Mouse (Mus musculus): ENCODE results near the gene Olfr878. TPM values are rescaled to one million over a fixed set of nuclear protein-coding genes. Genes with fewer than 3 reads are reported as not detected.
A peak's percentile ranks its signal among the peaks of the same experiment; 100 is the strongest.

The Olfr878 gene
- not detected in 2 replicates for polyA plus RNA-seq (2015; fragmentation: Nextera tagmentation; extraction: Ambion mirVana)

GRCm38 (mm10) chr9:37917540-37917939 is at the start of gene Olfr878:
Gene Olfr878, plus strand, starts transcription at chr9:37917840.
- 77% methylated on average over 2 of the region's 2 CpGs for WGBS
- H3K27me3 ChIP-seq = no peaks in the 10 kb centered on the region
- H3K9ac ChIP-seq = no peak within 1 kb of the TSS
- H3K9me3 ChIP-seq = no peaks in the 10 kb centered on the region
- no peak within 1 kb of the TSS for H3K4me2 ChIP-seq
- ATAC-seq (ENCODE audit: low FRiP score, low read depth) = no peak
- no peak within 1 kb of the TSS for H3K4me3 ChIP-seq
- H3K27ac ChIP-seq (replicated peaks) = no peak within 1 kb of the TSS
- no peaks in the 10 kb centered on the region for H3K4me1 ChIP-seq (replicated peaks)
- H3K36me3 ChIP-seq = no peaks in the 10 kb centered on the region

- no peak overlapping the region for H3K27ac ChIP-seq (replicated peaks)
- WGBS = 67% methylated on average over 1 of the region's 1 CpGs
- no peak for ATAC-seq (ENCODE audit: low FRiP score, low read depth)
- no peak overlapping the region for H3K4me2 ChIP-seq
- no peak overlapping the region for H3K9ac ChIP-seq
- H3K4me1 ChIP-seq (replicated peaks) = no peaks in the 10 kb centered on the region
- H3K9me3 ChIP-seq = no peaks in the 10 kb centered on the region
- no peak overlapping the region for H3K4me3 ChIP-seq
- H3K36me3 ChIP-seq = no peaks in the 10 kb centered on the region
- H3K27me3 ChIP-seq = no peaks in the 10 kb centered on the region
These were observed 47.4 kb upstream of the Olfr878 start for GRCm38 (mm10) chr9:37870246-37870645.

- H3K4me1 ChIP-seq (replicated peaks) = no peaks in the 10 kb centered on the region
- no peak overlapping the region for H3K4me2 ChIP-seq
- no peak overlapping the region for H3K9ac ChIP-seq
- H3K4me3 ChIP-seq = no peak overlapping the region
- WGBS = 79% methylated on average over 1 of the region's 1 CpGs
- no peaks in the 10 kb centered on the region for H3K36me3 ChIP-seq
- ATAC-seq (ENCODE audit: low FRiP score, low read depth) = no peak
- no peak overlapping the region for H3K27ac ChIP-seq (replicated peaks)
- no peaks in the 10 kb centered on the region for H3K9me3 ChIP-seq
- no peaks in the 10 kb centered on the region for H3K27me3 ChIP-seq
These were observed 46.5 kb upstream of the Olfr878 start for GRCm38 (mm10) chr9:37871097-37871496.

- H3K27me3 ChIP-seq = no peaks in the 10 kb centered on the region
- 63% methylated on average over 1 of the region's 1 CpGs for WGBS
- no peak for ATAC-seq (ENCODE audit: low FRiP score, low read depth)
These were observed 46.1 kb upstream of the Olfr878 start for GRCm38 (mm10) chr9:37871536-37871935.

GRCm38 (mm10) chr9:37890960-37891359 is 26.7 kb upstream of the Olfr878 start:
- 32% methylated on average over 2 of the region's 2 CpGs for WGBS
- no peak overlapping the region for H3K9ac ChIP-seq
- H3K27me3 ChIP-seq = no peaks in the 10 kb centered on the region
- H3K4me2 ChIP-seq = no peak overlapping the region
- H3K4me3 ChIP-seq = no peak overlapping the region
- no peaks in the 10 kb centered on the region for H3K36me3 ChIP-seq
- no peaks in the 10 kb centered on the region for H3K9me3 ChIP-seq
- no peak overlapping the region for H3K27ac ChIP-seq (replicated peaks)
- ATAC-seq (ENCODE audit: low FRiP score, low read depth) = no peak
- no peaks in the 10 kb centered on the region for H3K4me1 ChIP-seq (replicated peaks)

More at GRCm38 (mm10) chr9:37871536-37871935, 46.1 kb upstream of the Olfr878 start:
- Histone ChIP-seq H3K4me1 (replicated peaks) (no peaks in the 10 kb centered on the region), H3K36me3 (no peaks in the 10 kb centered on the region), H3K27ac (replicated peaks) (no peak overlapping the region), H3K9ac (no peak overlapping the region), H3K4me3 (no peak overlapping the region), H3K4me2 (no peak overlapping the region), H3K9me3 (no peaks in the 10 kb centered on the region)

- Histone ChIP-seq H3K9me3 (no peaks in the 10 kb centered on the region), H3K9ac (no peak within 1 kb of the TSS), H3K4me2 (no peak within 1 kb of the TSS), H3K27ac (replicated peaks) (no peak within 1 kb of the TSS), H3K4me1 (replicated peaks) (no peaks in the 10 kb centered on the region), H3K36me3 (no peaks in the 10 kb centered on the region), H3K27me3 (no peaks in the 10 kb centered on the region), H3K4me3 (no peak within 1 kb of the TSS)
- no peak for ATAC-seq (ENCODE audit: low FRiP score, low read depth)
- WGBS = 20% methylated on average over 2 of the region's 2 CpGs
These were observed 21.0 kb upstream of the Olfr878 start, which contains the start of gene Olfr145 for GRCm38 (mm10) chr9:37896661-37897060. Gene Olfr145, plus strand, starts transcription at chr9:37896724.

- H3K9me3 ChIP-seq = no peaks in the 10 kb centered on the region
- H3K27me3 ChIP-seq = no peaks in the 10 kb centered on the region
- WGBS = 73% methylated on average over 3 of the region's 3 CpGs
- no peaks in the 10 kb centered on the region for H3K4me1 ChIP-seq (replicated peaks)
- no peak overlapping the region for H3K4me2 ChIP-seq
- no peaks in the 10 kb centered on the region for H3K36me3 ChIP-seq
- H3K27ac ChIP-seq (replicated peaks) = no peak overlapping the region
- ATAC-seq (ENCODE audit: low FRiP score, low read depth) = no peak
- no peak overlapping the region for H3K4me3 ChIP-seq
- no peak overlapping the region for H3K9ac ChIP-seq
These were observed 12.1 kb upstream of the Olfr878 start for GRCm38 (mm10) chr9:37905555-37905954.

- WGBS = 74% methylated on average over 1 of the region's 1 CpGs
- Histone ChIP-seq H3K9me3 (no peaks in the 10 kb centered on the region), H3K4me3 (no peak overlapping the region), H3K36me3 (no peaks in the 10 kb centered on the region), H3K4me1 (replicated peaks) (no peaks in the 10 kb centered on the region), H3K27me3 (no peaks in the 10 kb centered on the region), H3K4me2 (no peak overlapping the region), H3K9ac (no peak overlapping the region), H3K27ac (replicated peaks) (no peak overlapping the region)
- ATAC-seq (ENCODE audit: low FRiP score, low read depth) = no peak
These were observed 378 bp downstream of the Olfr878 start for GRCm38 (mm10) chr9:37918018-37918417.

- Histone ChIP-seq H3K4me1 (replicated peaks) (no peaks in the 10 kb centered on the region), H3K27ac (replicated peaks) (no peak overlapping the region), H3K9me3 (no peaks in the 10 kb centered on the region), H3K27me3 (no peaks in the 10 kb centered on the region), H3K9ac (no peak overlapping the region), H3K4me3 (no peak overlapping the region), H3K4me2 (no peak overlapping the region), H3K36me3 (no peaks in the 10 kb centered on the region)
- WGBS = 85% methylated on average over 5 of the region's 5 CpGs
- ATAC-seq (ENCODE audit: low FRiP score, low read depth) = no peak
These were observed 6.6 kb downstream of the Olfr878 start for GRCm38 (mm10) chr9:37924194-37924593.

- Histone ChIP-seq H3K9me3 (no peaks in the 10 kb centered on the region), H3K4me3 (no peak overlapping the region), H3K4me1 (replicated peaks) (no peaks in the 10 kb centered on the region), H3K4me2 (no peak overlapping the region), H3K27ac (replicated peaks) (no peak overlapping the region), H3K36me3 (no peaks in the 10 kb centered on the region), H3K27me3 (no peaks in the 10 kb centered on the region), H3K9ac (no peak overlapping the region)
- ATAC-seq (ENCODE audit: low FRiP score, low read depth) = no peak
- WGBS = 73% methylated on average over 2 of the region's 2 CpGs
These were observed 7.8 kb downstream of the Olfr878 start for GRCm38 (mm10) chr9:37925445-37925844.

GRCm38 (mm10) chr9:37926019-37927013 is 8.7 kb downstream of the Olfr878 start:
- Histone ChIP-seq H3K36me3 (no peaks in the 10 kb centered on the region), H3K9ac (no peak overlapping the region), H3K4me3 (no peak overlapping the region), H3K27me3 (no peaks in the 10 kb centered on the region), H3K9me3 (no peaks in the 10 kb centered on the region), H3K4me2 (no peak overlapping the region), H3K4me1 (replicated peaks) (no peaks in the 10 kb centered on the region), H3K27ac (replicated peaks) (no peak overlapping the region)
- ATAC-seq (ENCODE audit: low FRiP score, low read depth) = no peak
- 64% methylated on average over 3 of the region's 3 CpGs for WGBS

- no peak overlapping the region for H3K9ac ChIP-seq
- H3K4me2 ChIP-seq = no peak overlapping the region
- WGBS = 7% methylated on average over 11 of the region's 11 CpGs
- ATAC-seq (ENCODE audit: low FRiP score, low read depth) = peak; percentile 81
- H3K27me3 ChIP-seq = no peaks in the 10 kb centered on the region
- H3K27ac ChIP-seq (replicated peaks) = no peak overlapping the region
- H3K4me1 ChIP-seq (replicated peaks) = no peaks in the 10 kb centered on the region
- H3K9me3 ChIP-seq = no peaks in the 10 kb centered on the region
- H3K4me3 ChIP-seq = no peak overlapping the region
- H3K36me3 ChIP-seq = no peaks in the 10 kb centered on the region
These were observed 14.9 kb downstream of the Olfr878 start for GRCm38 (mm10) chr9:37932519-37932918.
